Mouse (Mus musculus): Measurements from ENCODE around the gene Olfr784. TPM values are rescaled to one million over a fixed set of nuclear protein-coding genes. Genes with fewer than 3 reads are reported as not detected.
"Not testable (repeated sequence)": the region's sequence is repeated elsewhere in the genome, so short reads cannot be mapped to it uniquely, and the experiment has no call there.

The Olfr784 gene
- polyA plus RNA-seq (2016; fragmentation: Nextera tagmentation; extraction: Ambion mirVana) = 0.05 TPM in 1 of 2 replicates, not detected in the other

DNA sequence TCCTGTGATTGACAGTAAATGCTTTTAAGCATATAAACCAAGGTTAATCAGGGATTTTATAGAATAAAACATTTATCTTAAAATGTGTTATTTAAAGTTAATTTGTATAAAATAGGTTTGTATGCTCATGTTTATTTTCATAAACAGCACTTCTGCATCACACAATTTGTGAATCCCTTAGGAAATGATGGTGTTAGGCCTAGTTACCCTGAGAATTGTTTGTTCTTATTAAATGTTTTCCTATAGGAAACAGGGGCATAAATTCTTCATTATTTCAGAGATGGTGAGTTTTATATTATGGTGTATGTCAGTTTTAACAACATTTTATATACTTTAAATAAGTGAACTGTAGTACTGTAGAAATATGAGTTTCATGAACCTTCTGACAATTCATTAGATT lies at the start of gene Olfr784:
Olfr784 (plus strand) TSS at position 301 of the 400 bp plus-strand sequence.
- Histone ChIP-seq H3K27me3 (ENCODE audit: insufficient read depth, poor library complexity, severe bottlenecking) (no peaks in the 10 kb centered on the region), H3K4me1 (no peaks in the 10 kb centered on the region), H3K27ac (no peak within 1 kb of the TSS), H3K9me3 (no peaks in the 10 kb centered on the region), H3K4me3 (no peak within 1 kb of the TSS), H3K36me3 (no peaks in the 10 kb centered on the region)
- no peak for DNase-seq (ENCODE audit: low spot score)

DNA sequence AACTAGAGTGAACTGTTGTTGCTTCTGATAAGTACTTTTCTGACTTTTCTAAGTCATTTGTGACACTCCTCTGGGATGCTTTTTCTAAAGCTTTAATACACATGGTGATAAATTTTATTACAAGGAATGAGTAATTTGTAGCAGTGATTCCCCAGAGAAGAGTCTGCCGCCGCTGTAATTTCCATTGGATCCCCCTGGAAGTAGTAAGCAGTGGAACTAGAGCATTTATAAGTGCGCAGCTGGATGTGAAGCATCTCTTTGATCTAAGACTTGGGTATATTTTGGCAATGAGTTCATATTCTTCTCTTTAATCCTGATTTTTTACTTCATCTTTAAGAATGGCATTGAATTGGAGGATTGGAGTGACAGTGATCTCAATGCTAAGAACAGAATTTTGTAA lies 35.3 kb upstream of the Olfr784 start, which contains the start of gene Olfr782:
Olfr782 (plus strand) TSS at position 301 of the 400 bp plus-strand sequence.
- WGBS = 84% methylated on average over 3 of the region's 3 CpGs
- Histone ChIP-seq H3K9me3 (no peaks in the 10 kb centered on the region), H3K27me3 (ENCODE audit: insufficient read depth, poor library complexity, severe bottlenecking) (no peaks in the 10 kb centered on the region), H3K27ac (no peak within 1 kb of the TSS), H3K36me3 (no peaks in the 10 kb centered on the region), H3K4me1 (no peaks in the 10 kb centered on the region), H3K4me3 (no peak within 1 kb of the TSS)
- no peak for DNase-seq (ENCODE audit: low spot score)

DNA sequence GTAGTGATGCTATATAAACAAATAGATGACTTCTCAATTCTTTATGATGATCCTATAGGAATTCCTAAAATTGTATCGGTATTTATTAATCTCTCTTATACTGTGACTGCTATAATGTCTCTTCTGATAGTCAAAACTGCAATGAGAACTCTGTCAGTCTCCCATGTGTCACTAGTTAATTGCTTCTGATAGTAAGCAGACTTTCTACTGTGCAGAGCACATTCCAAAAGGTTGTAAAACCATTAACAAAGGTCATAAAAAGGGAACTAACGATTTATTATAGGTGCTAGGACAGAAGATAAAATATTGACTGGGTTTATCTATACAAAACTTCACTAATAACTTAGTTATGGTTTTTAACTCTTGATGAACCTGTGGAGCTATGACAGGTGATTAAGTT lies 31.4 kb upstream of the Olfr784 start:
- not testable (repeated sequence) for H3K4me1 ChIP-seq; DNase-seq (ENCODE audit: low spot score); H3K4me3 ChIP-seq; H3K27me3 ChIP-seq (ENCODE audit: insufficient read depth, poor library complexity, severe bottlenecking); H3K36me3 ChIP-seq; H3K9me3 ChIP-seq; H3K27ac ChIP-seq
- 70% methylated on average over 2 of the region's 2 CpGs for WGBS

DNA sequence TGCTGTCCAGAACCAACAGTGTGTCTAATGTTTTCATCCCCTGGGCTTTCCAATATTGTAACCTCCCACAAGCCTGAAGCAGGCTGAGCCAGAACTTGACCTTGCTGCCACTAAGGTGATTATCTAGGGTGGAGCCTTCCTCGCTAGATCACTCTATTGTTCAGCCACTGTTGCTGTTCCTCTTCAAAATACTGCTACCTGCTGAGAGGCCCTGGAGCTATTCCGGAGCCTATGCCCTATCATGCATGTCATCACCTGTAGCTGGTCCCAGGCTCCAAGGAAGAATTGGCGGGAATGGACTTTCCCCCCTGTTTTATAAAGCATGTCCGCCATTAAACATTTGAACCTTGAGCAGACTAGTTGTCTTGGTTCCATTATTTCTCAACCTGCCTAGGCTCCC lies 27.4 kb upstream of the Olfr784 start:
- H3K9me3 ChIP-seq; H3K27me3 ChIP-seq (ENCODE audit: insufficient read depth, poor library complexity, severe bottlenecking); H3K27ac ChIP-seq; H3K4me3 ChIP-seq; H3K4me1 ChIP-seq; H3K36me3 ChIP-seq; DNase-seq (ENCODE audit: low spot score): not testable (repeated sequence)
- WGBS = 79% methylated on average over 4 of the region's 4 CpGs

DNA sequence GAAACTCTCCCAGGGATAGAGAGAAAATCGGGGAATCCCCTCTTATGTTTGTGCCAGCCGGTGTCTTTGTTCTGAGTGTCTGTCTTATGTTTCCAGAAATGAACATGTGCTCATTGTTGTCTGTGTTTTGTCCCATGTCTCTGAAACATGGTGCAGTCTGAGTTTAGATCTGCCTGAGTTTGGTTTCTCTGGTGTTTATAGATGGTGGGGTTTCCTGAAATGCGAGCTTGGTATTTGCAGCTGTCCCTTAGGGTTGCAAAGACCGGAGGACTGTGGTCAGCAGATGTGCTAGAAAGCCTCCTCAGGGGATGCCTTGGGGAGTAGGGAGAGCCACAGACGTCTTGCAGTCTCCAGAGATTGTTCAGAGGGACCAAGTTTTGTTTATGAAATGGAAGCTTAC lies 26.6 kb upstream of the Olfr784 start:
- no peaks in the 10 kb centered on the region for H3K9me3 ChIP-seq
- no peak overlapping the region for H3K27ac ChIP-seq
- WGBS = 74% methylated on average over 5 of the region's 5 CpGs
- H3K27me3 ChIP-seq (ENCODE audit: insufficient read depth, poor library complexity, severe bottlenecking) = no peaks in the 10 kb centered on the region
- no peak overlapping the region for H3K4me3 ChIP-seq
- H3K36me3 ChIP-seq = no peaks in the 10 kb centered on the region
- no peaks in the 10 kb centered on the region for H3K4me1 ChIP-seq
- DNase-seq (ENCODE audit: low spot score) = no peak

DNA sequence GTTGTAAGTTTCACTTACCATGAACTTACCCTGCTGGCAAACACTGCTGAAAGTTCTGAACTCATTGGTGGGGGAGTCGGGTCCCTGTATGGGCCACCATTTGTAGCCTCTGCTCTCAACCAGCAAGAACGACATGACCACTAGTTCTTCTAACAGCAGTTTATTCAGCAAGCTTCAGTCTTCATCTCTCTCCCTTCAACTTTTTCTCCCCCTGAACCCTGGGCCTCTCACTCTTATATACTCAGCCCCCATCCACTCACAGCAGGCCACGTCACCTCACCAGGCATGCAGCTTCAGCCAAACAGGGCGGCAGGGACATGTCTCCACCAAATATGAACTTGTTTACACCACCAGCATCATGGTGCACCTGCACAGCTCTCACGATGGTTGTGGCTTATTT lies 9.8 kb upstream of the Olfr784 start:
- 84% methylated on average over 5 of the region's 5 CpGs for WGBS
- not testable (repeated sequence) for H3K36me3 ChIP-seq; H3K27me3 ChIP-seq (ENCODE audit: insufficient read depth, poor library complexity, severe bottlenecking); DNase-seq (ENCODE audit: low spot score); H3K4me3 ChIP-seq; H3K9me3 ChIP-seq; H3K27ac ChIP-seq; H3K4me1 ChIP-seq

DNA sequence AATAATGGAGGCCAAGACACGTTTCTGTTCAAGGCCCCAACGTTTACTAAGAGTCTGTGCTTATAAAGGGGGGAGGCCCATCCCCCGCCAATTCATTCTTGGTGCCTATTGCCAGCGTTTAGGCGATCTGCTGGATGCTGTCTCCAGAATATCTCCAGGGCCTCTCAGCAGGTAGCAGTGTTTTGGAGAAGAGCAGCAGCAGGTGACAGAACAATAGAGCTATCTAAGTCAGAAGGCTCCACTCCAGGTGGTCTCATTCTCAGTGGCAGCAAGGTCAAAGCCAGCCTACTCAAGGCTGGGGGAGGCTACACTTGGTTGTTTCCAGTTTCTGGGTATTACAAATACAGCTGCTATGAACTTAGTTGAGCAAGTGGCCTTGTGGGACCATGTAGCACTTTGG lies 17.0 kb downstream of the Olfr784 start:
- Histone ChIP-seq H3K4me3 (no peak overlapping the region), H3K36me3 (no peaks in the 10 kb centered on the region), H3K4me1 (no peaks in the 10 kb centered on the region), H3K27me3 (ENCODE audit: insufficient read depth, poor library complexity, severe bottlenecking) (no peaks in the 10 kb centered on the region), H3K27ac (no peak overlapping the region), H3K9me3 (no peaks in the 10 kb centered on the region; the same call in 1 of the 2 replicates)
- WGBS = 48% methylated on average over 5 of the region's 5 CpGs
- DNase-seq (ENCODE audit: low spot score) = no peak

DNA sequence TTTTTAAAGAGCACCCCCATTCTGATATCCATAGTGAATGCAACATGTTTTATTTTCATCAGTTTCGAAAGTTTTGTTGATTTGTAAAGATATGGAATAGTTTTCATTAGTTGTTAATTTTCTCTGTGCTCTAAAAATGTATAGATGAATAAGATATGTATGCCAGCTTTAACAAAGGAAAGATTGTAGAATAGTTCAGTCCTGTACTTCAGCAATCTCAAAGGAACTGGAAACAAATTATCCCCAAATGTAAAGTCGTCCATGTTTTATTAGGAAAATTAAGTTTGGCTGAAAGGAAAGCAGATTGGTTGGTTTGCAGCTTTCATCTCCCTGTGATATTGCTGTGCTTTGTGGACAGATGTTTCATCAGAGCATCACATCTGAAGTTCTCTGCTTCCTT lies 21.2 kb downstream of the Olfr784 start, which contains the start of gene Olfr785:
Olfr785 (plus strand) TSS at position 301 of the 400 bp plus-strand sequence.
- Histone ChIP-seq H3K36me3 (no peaks in the 10 kb centered on the region), H3K27me3 (ENCODE audit: insufficient read depth, poor library complexity, severe bottlenecking) (no peaks in the 10 kb centered on the region), H3K27ac (no peak within 1 kb of the TSS), H3K4me1 (no peaks in the 10 kb centered on the region), H3K4me3 (no peak within 1 kb of the TSS), H3K9me3 (no peaks in the 10 kb centered on the region)
- 68% methylated on average over 2 of the region's 2 CpGs for WGBS
- DNase-seq (ENCODE audit: low spot score) = no peak

DNA sequence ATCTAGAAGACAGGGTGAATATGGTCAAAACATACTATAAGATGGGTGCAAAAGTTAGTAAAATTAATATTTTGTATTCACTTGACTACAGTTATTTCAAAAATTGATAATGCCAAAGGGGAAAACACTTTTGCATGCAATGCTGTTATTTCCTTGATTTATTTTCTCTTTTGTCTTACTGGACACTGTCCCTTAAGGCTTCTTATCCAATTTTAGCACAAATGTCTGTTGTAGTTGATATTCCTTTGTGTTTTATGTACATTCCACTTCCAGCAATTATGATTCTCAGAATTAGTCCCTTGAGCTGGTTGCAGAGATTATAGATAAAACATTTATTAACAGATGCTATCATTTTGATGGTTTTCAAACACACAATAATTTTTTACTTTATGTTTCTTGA lies 43.1 kb downstream of the Olfr784 start, which contains the start of gene Olfr786:
Olfr786 (plus strand) TSS at position 301 of the 400 bp plus-strand sequence.
- H3K9me3 ChIP-seq = no peaks in the 10 kb centered on the region
- no peak within 1 kb of the TSS for H3K4me3 ChIP-seq
- H3K27ac ChIP-seq = no peak within 1 kb of the TSS
- no peaks in the 10 kb centered on the region for H3K27me3 ChIP-seq (ENCODE audit: insufficient read depth, poor library complexity, severe bottlenecking)
- no peaks in the 10 kb centered on the region for H3K36me3 ChIP-seq
- DNase-seq (ENCODE audit: low spot score) = no peak
- no peaks in the 10 kb centered on the region for H3K4me1 ChIP-seq

Other genes with a start within 250 kb of the Olfr784 start
- gene Olfr770, start 245.1 kb upstream of the Olfr784 start, polyA plus RNA-seq (2016; fragmentation: Nextera tagmentation; extraction: Ambion mirVana) = not detected in 2 replicates
- gene Olfr771, start 219.3 kb upstream of the Olfr784 start, polyA plus RNA-seq (2016; fragmentation: Nextera tagmentation; extraction: Ambion mirVana) = not detected in 2 replicates
- not detected in 2 replicates for gene Olfr772, start 206.2 kb upstream of the Olfr784 start, polyA plus RNA-seq (2016; fragmentation: Nextera tagmentation; extraction: Ambion mirVana)
- not detected in 2 replicates for gene Olfr773, start 196.7 kb upstream of the Olfr784 start, polyA plus RNA-seq (2016; fragmentation: Nextera tagmentation; extraction: Ambion mirVana)
- gene Olfr774, start 147.9 kb upstream of the Olfr784 start, polyA plus RNA-seq (2016; fragmentation: Nextera tagmentation; extraction: Ambion mirVana) = not detected in 2 replicates
- gene Olfr775, start 135.7 kb upstream of the Olfr784 start, polyA plus RNA-seq (2016; fragmentation: Nextera tagmentation; extraction: Ambion mirVana) = not detected in 2 replicates
- gene Olfr776, start 125.0 kb upstream of the Olfr784 start, polyA plus RNA-seq (2016; fragmentation: Nextera tagmentation; extraction: Ambion mirVana) = not detected in 2 replicates
- not detected in 2 replicates for gene Olfr777, start 112.6 kb upstream of the Olfr784 start, polyA plus RNA-seq (2016; fragmentation: Nextera tagmentation; extraction: Ambion mirVana)
- not detected in 2 replicates for gene Olfr780, start 66.0 kb upstream of the Olfr784 start, polyA plus RNA-seq (2016; fragmentation: Nextera tagmentation; extraction: Ambion mirVana)
- not detected in 2 replicates for gene Olfr781, start 55.2 kb upstream of the Olfr784 start, polyA plus RNA-seq (2016; fragmentation: Nextera tagmentation; extraction: Ambion mirVana)
- gene Olfr782, start 35.2 kb upstream of the Olfr784 start, polyA plus RNA-seq (2016; fragmentation: Nextera tagmentation; extraction: Ambion mirVana) = not detected in 2 replicates
- not detected in 2 replicates for gene Olfr785, start 21.3 kb downstream of the Olfr784 start, polyA plus RNA-seq (2016; fragmentation: Nextera tagmentation; extraction: Ambion mirVana)
- gene Olfr786, start 43.2 kb downstream of the Olfr784 start, polyA plus RNA-seq (2016; fragmentation: Nextera tagmentation; extraction: Ambion mirVana) = not detected in 2 replicates
- gene Olfr787, start 77.8 kb downstream of the Olfr784 start, polyA plus RNA-seq (2016; fragmentation: Nextera tagmentation; extraction: Ambion mirVana) = not detected in 2 replicates
- gene Olfr788, start 86.9 kb downstream of the Olfr784 start, polyA plus RNA-seq (2016; fragmentation: Nextera tagmentation; extraction: Ambion mirVana) = not detected in 2 replicates
- not detected in 2 replicates for gene Olfr789, start 100.7 kb downstream of the Olfr784 start, polyA plus RNA-seq (2016; fragmentation: Nextera tagmentation; extraction: Ambion mirVana)
- gene Olfr790, start 114.4 kb downstream of the Olfr784 start, polyA plus RNA-seq (2016; fragmentation: Nextera tagmentation; extraction: Ambion mirVana) = not detected in 2 replicates
- gene Olfr791, start 137.7 kb downstream of the Olfr784 start, polyA plus RNA-seq (2016; fragmentation: Nextera tagmentation; extraction: Ambion mirVana) = not detected in 2 replicates
- not detected in 2 replicates for gene Olfr792, start 155.1 kb downstream of the Olfr784 start, polyA plus RNA-seq (2016; fragmentation: Nextera tagmentation; extraction: Ambion mirVana)
- not detected in 2 replicates for gene Olfr794, start 183.6 kb downstream of the Olfr784 start, polyA plus RNA-seq (2016; fragmentation: Nextera tagmentation; extraction: Ambion mirVana)
- gene Olfr796, start 228.5 kb downstream of the Olfr784 start, polyA plus RNA-seq (2016; fragmentation: Nextera tagmentation; extraction: Ambion mirVana) = not detected in 2 replicates
- gene Olfr798, start 243.9 kb downstream of the Olfr784 start, polyA plus RNA-seq (2016; fragmentation: Nextera tagmentation; extraction: Ambion mirVana) = not detected in 2 replicates

Data from heart, embryonic 10.5 days (tissue).